Mouse (Mus musculus): Measurements from ENCODE around the gene Egf.

Gene Egf

DNA sequence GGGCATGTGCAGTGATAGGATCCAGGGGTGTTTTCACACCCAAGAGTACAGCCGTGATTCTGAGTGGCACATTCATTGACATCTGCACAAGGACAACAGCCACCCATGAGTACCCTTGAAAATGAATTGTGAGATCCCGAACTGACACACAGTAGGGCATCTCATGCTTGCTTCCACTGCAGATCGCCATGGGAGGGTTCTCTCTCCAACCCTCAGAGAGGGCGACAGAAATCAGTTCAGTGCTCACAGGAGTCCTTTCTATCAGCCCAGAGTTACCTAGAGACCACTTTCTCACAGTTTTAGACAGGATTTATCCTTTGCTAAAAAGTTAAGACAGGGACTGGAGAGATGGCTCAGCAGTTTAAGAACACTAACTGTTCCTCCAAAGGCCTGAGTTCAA lies 31.8 kb downstream of the Egf start:
- no peak for DNase-seq (ENCODE audit: low spot score in 2 of 2)

GRCm38 (mm10) chr3:129714542-129715145 lies 40.5 kb downstream of the Egf start:
- DNase-seq (ENCODE audit: low spot score in 2 of 2) = no peak

GRCm38 (mm10) chr3:129708157-129708556 lies 47.0 kb downstream of the Egf start:
- peak in 1 of 2 experiments; percentile 24 for DNase-seq (ENCODE audit: low spot score in 2 of 2)

DNA sequence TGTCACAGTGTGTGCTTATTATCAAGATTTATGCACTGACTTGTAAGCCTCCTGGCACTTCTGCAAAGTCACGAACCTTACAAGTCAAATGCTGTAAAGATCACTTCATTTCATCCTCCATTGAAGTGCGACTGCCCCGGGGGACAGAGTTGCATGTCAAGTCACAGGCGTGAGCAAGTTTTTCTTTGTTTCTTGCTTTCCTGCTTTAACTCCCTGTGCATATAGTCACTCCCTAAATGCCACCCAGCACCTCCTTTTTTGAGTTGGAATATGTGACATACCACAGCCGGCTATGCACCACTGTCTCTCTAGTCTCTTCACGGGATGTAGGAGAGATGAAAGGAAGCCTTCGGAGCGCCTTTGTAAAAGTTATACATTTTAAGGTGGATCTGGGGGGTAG lies 56.2 kb downstream of the Egf start:
- no peak for DNase-seq (ENCODE audit: low spot score in 2 of 2)

GRCm38 (mm10) chr3:129698365-129698764 lies 56.8 kb downstream of the Egf start:
- DNase-seq (ENCODE audit: low spot score in 2 of 2) = no peak

DNA sequence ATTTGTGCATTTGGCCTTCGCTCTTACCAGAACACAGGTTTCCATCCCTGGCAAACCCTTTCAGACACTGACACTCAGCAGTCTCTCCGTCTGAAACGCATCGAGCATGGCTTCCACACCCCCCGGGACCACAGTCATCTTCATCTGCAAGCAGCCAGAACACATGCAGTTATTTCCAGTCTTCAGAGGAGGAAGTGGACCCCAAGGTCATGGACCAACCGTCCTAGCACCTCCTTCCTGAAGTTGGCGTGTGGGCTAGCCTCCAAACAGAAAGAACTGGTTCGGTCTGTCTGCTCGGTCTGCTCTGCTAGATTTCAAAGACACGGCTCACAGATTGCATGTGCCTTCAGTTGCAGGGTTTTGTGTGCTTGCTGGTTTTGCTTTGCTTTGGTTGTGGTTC lies 57.4 kb downstream of the Egf start:
- no peak for DNase-seq (ENCODE audit: low spot score in 2 of 2)

- no peak for DNase-seq (ENCODE audit: low spot score in 2 of 2)
Measured at GRCm38 (mm10) chr3:129695943-129696342, 59.2 kb downstream of the Egf start.

DNA sequence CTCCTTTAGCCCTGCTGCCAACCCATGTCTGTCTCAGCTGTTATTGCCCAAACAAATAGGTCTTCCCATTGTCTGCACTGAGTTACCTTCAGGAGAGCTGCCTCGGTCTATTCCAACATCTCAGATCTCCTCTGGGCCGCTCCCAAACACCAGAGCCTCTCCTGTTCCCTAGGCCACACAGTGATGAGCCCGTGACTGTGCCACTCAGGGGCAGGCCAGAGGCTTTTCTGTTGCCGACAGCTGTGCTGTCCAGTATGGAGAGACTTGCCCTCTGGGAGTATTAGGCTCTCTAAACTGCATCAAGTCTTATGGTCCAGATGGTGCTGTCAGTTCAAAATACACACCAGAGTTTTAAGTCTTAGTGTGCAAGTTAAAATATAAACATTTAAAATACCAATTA lies 61.5 kb downstream of the Egf start:
- DNase-seq (ENCODE audit: low spot score in 2 of 2) = no peak

DNA sequence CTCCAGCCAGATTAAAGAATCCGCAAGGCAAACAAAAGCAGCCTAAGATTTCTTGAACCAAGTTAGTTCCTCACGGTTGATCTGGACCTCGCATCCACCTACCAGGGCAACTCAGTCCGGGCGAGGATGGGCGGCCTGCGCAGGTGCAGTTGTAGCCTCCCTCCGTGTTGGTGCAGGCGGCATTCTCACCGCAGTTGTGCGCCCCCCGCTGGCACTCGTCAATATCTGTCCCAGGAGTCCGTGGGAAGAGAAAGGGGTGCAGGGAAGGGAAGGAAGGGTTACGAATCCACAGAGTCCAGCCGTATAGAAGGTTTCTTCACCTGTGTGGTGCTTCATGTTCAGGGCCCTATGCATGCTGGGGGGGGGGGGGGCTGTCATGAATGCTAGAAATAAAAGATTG lies 62.3 kb downstream of the Egf start:
- DNase-seq (ENCODE audit: low spot score in 2 of 2) = no peak

DNA sequence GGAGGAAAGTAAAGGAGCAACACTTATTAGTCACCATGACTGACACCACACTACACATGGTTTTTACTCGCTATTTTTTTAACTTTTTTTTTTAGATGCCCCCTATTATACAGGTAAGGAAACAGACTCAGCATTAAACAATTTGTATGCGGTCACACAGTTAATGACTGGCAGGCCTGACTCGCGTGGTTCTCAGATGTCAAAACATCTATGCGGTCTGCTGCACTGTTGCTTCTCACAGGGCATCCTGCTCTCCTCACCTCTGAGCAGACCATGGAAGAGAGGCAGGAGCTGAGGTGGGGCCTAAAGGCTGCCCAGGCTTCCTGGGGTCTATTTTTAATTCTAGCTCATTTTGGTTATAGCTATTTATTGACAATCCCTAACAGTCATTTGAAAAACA lies 67.7 kb downstream of the Egf start:
- DNase-seq (ENCODE audit: low spot score in 2 of 2) = no peak

- peak in 1 of 2 experiments; percentile 44 for DNase-seq (ENCODE audit: low spot score in 2 of 2)
Measured at GRCm38 (mm10) chr3:129686698-129687333, 68.3 kb downstream of the Egf start.

GRCm38 (mm10) chr3:129686196-129686595 lies 68.9 kb downstream of the Egf start:
- no peak for DNase-seq (ENCODE audit: low spot score in 2 of 2)

GRCm38 (mm10) chr3:129683060-129683679 lies 71.9 kb downstream of the Egf start:
- DNase-seq (ENCODE audit: low spot score in 2 of 2) = no peak

GRCm38 (mm10) chr3:129682389-129682788 lies 72.7 kb downstream of the Egf start:
- peak; percentile 32 to 39 for DNase-seq (ENCODE audit: low spot score in 2 of 2)

GRCm38 (mm10) chr3:129681841-129682240 lies 73.3 kb downstream of the Egf start:
- no peak for DNase-seq (ENCODE audit: low spot score in 2 of 2)

DNA sequence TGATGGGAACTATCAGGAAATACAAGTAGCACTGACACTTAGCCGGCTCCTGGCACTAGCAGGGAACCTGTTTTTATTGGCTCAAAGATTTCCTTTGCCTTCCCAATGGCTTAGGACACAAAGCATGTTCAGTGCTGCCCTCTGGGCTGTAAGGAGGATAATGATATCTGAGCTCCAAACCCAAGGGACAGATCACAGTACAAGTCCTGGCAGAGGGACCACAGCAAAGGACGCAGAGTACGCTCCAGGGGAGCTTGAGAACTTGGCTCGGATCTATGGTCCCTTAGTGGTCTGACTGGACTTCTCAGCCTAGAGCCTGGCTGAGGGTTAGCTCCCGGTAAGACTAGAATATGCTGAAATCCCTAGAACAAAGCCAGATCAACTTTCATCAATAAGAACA lies 74.9 kb downstream of the Egf start:
- no peak for DNase-seq (ENCODE audit: low spot score in 2 of 2)

- DNase-seq (ENCODE audit: low spot score in 2 of 2) = no peak
Measured at GRCm38 (mm10) chr3:129675923-129676322, 79.2 kb downstream of the Egf start.

GRCm38 (mm10) chr3:129663906-129664305 lies 91.2 kb downstream of the Egf start:
- DNase-seq (ENCODE audit: low spot score in 2 of 2) = no peak

- DNase-seq (ENCODE audit: low spot score in 2 of 2) = no peak
Measured at GRCm38 (mm10) chr3:129658776-129659175, 96.3 kb downstream of the Egf start.

DNA sequence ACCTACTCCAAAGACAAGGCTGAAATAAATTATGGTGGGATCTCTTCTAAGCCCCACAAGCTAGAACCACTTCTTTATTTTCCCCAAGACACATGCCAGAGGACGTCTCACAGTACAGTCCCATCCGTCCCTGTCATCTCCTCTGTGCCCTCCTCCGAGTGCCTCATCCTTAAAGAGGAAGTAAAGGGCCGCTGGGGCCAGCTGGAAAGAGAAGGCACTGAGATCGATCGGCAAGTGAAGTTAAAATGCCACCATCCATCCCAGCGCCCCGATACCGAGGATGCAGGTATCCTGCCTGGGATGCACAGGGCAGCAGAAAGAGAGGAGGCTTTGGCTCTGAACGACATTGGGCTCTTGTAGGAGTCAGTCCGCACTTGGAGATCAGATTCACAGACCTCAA lies 97.3 kb downstream of the Egf start:
- DNase-seq (ENCODE audit: low spot score in 2 of 2) = no peak

DNA sequence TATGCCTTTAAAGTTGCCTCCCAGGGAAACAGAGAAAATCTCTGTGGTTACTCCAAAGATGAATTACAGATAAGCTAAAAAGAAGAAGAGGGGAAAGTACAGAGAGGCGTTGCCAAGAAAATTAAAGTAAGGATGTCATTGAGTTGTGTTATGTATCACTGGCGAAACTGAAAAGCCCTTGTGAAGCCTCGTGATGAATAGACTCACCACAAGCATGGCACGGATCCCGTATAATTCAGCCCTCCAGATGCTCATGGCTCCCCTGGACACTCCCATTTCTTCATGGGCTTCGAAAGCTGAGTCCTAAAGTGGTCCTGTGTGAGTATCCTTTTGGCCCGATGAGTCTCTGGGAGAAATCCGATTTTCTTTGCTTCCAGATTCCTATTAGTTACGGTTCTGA lies 97.9 kb downstream of the Egf start:
- DNase-seq (ENCODE audit: low spot score in 2 of 2) = no peak

- no peak for DNase-seq (ENCODE audit: low spot score in 2 of 2)
Measured at GRCm38 (mm10) chr3:129656540-129656939, 98.6 kb downstream of the Egf start.

DNA sequence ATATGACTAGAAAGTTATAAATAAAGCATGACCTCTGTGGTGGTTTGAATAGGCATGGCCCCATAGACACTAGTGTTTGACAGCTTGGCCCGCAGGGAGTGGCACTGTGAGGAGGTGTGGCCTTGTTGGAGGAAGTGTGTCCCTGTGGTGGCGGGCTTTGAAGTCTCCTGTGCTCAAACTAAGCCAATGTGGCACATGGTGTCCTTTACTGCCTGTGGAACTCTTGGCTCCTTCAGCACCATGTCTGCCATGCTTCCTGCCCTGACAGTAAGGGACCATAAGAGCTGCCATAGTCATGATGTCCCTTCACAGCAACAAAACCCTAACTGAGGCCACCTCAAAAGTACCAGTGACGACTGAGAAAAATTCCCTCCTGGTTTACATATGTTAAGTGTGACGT lies 102.6 kb downstream of the Egf start:
- DNase-seq (ENCODE audit: low spot score in 2 of 2) = no peak

All from frontal cortex, postnatal 10 days (tissue).